Mouse (Mus musculus): ENCODE results near the gene Lrp6.

GRCm38 (mm10) chr6:134420375-134420774 is 146.4 kb downstream of the Lrp6 start:
- TF ChIP-seq POLR2A (IDR thresholded peaks at IDR 0.05; ENCODE audit: borderline replicate concordance, control insufficient read depth, low read depth, low read length): no peak
- TF ChIP-seq CTCF (IDR thresholded peaks at IDR 0.05; ENCODE audit: control insufficient read depth, insufficient read depth, low read length): no peak

All from bone marrow, adult 2 months (tissue).